Mouse (Mus musculus): ENCODE measurements around the gene Phyhipl. TPM values are rescaled to one million over a fixed set of nuclear protein-coding genes. Genes with fewer than 3 reads are reported as not detected.

Gene Phyhipl
- polyA plus RNA-seq, 2 experiments = 1.4 to 1.5 TPM

DNA sequence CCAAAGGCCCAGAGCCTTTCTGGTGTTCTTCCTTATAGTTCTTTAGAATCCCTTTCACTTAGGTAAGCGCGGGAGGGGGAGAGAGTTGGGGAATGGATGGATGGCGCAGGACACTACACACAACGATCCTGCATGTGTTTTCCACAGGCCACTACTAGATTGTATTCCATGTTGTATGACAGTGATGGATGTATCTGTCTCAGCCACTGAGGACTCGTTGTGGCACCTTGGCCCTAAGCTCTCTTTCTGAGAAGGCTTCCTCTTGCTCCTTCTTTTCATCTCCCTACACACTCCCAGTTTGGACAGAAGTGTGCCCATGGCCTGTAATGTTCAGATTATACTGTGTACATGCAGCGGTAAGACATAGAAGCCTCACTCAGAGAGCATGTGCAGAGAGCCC is 33.6 kb upstream of the Phyhipl start:
- no peak for TF ChIP-seq POLR2A (IDR thresholded peaks at IDR 0.05; ENCODE audit: borderline replicate concordance, extremely low read depth, insufficient read depth, insufficient read length)
- Histone ChIP-seq H3K27ac (replicated peaks; ENCODE audit: low read depth, low read length) (no peak overlapping the region), H3K9ac (ENCODE audit: low read depth, low read length, severe bottlenecking) (no peak overlapping the region), H3K27me3 (ENCODE audit: control insufficient read depth, insufficient read depth, low read length) (no peaks in the 10 kb centered on the region), H3K9me3 (ENCODE audit: control insufficient read depth, low read length) (no peaks in the 10 kb centered on the region), H3K4me1 (ENCODE audit: control insufficient read depth, insufficient read depth, low read length) (0 out of 2 replicates have a peak, but pooled peaks cover 2% of the 10 kb centered on the region), H3K4me3 (replicated peaks; ENCODE audit: low read length) (no peak overlapping the region), H3K4me2 (replicated peaks; ENCODE audit: low read depth, low read length, severe bottlenecking) (no peak overlapping the region), H3K36me3 (ENCODE audit: control insufficient read depth, insufficient read depth, low read length) (no peaks in the 10 kb centered on the region)
- no peak for ATAC-seq (ENCODE audit: low FRiP score, low read depth)
- DNase-seq (ENCODE audit: low spot score) = no peak
- 85% methylated on average over 6 of the region's 6 CpGs for WGBS

DNA sequence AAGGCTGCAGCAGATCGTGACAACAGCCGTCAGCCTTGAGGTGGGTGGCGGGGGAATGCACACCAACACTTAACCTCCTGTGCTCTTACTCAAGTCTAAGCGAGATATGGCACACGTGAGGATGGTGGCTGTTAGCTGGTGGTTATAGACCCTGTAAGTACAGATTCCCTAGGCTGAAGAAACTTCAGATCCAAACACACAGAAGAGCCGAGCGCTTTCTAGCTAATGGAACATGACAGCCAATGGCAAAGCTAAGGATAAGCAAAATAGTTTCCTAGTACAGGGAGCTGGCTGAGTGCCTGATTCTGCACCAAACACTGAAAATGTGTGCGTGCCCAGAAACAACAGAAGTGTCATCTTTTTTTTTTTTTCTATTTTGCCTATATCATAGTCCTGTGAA is 33.1 kb upstream of the Phyhipl start:
- no peak overlapping the region for H3K4me2 ChIP-seq (replicated peaks; ENCODE audit: low read depth, low read length, severe bottlenecking)
- H3K4me3 ChIP-seq (replicated peaks; ENCODE audit: low read length) = no peak overlapping the region
- H3K36me3 ChIP-seq (ENCODE audit: control insufficient read depth, insufficient read depth, low read length) = no peaks in the 10 kb centered on the region
- no peak for ATAC-seq (ENCODE audit: low FRiP score, low read depth)
- no peaks in the 10 kb centered on the region for H3K9me3 ChIP-seq (ENCODE audit: control insufficient read depth, low read length)
- TF ChIP-seq POLR2A (IDR thresholded peaks at IDR 0.05; ENCODE audit: borderline replicate concordance, extremely low read depth, insufficient read depth, insufficient read length) = no peak
- peak; percentile 10 for DNase-seq (ENCODE audit: low spot score)
- H3K27me3 ChIP-seq (ENCODE audit: control insufficient read depth, insufficient read depth, low read length) = no peaks in the 10 kb centered on the region
- no peak overlapping the region for H3K27ac ChIP-seq (replicated peaks; ENCODE audit: low read depth, low read length)
- H3K4me1 ChIP-seq (ENCODE audit: control insufficient read depth, insufficient read depth, low read length) = 0 out of 2 replicates have a peak, but pooled peaks cover 2% of the 10 kb centered on the region
- no peak overlapping the region for H3K9ac ChIP-seq (ENCODE audit: low read depth, low read length, severe bottlenecking)
- 67% methylated on average over 8 of the region's 8 CpGs for WGBS

DNA sequence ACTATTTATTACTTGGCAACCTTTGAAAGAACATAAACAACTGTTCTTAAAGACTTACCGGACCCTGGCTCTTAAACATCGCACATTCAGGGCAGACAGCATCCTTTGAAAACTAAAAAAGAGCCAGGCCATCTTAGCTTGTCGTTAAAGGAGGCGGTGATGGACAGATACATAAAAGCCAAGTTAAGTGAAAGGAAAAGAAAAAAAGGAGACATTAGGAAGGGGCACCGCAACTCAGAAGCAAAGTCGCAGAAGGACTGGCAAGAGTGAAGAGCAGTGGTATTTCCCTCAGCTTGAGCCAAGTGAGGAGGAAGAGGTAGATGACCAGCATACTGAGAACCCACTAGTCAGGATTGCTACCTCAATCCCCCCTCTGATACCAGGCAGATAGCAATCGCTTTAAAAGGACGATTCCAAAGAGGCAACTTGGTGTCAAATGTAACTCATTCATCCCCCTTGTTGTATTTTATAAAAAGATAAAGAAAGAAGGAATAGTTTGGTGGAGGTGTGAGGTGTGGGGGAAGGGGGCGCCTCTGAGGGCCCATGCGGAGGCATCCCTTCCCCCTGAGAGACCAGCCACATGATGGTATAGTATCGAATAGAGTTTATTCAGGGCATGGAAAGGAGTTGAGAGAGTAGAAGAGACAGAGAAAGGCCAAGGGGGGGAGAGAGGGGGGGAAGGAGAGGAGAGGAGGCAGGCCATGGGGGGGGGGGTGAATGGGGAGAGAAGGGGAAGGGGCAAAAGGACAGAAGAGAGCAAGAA is 31.4 kb upstream of the Phyhipl start:
- Histone ChIP-seq H3K27me3 (ENCODE audit: control insufficient read depth, insufficient read depth, low read length) (no peaks in the 10 kb centered on the region), H3K4me1 (ENCODE audit: control insufficient read depth, insufficient read depth, low read length) (0 out of 2 replicates have a peak, but pooled peaks cover 2% of the 10 kb centered on the region), H3K27ac (replicated peaks; ENCODE audit: low read depth, low read length) (no peak overlapping the region), H3K4me3 (replicated peaks; ENCODE audit: low read length) (no peak overlapping the region), H3K9me3 (ENCODE audit: control insufficient read depth, low read length) (no peaks in the 10 kb centered on the region), H3K9ac (ENCODE audit: low read depth, low read length, severe bottlenecking) (no peak overlapping the region), H3K36me3 (ENCODE audit: control insufficient read depth, insufficient read depth, low read length) (no peaks in the 10 kb centered on the region), H3K4me2 (replicated peaks; ENCODE audit: low read depth, low read length, severe bottlenecking) (no peak overlapping the region)
- ATAC-seq (ENCODE audit: low FRiP score, low read depth) (no peak), DNase-seq (ENCODE audit: low spot score) (no peak)
- TF ChIP-seq POLR2A (IDR thresholded peaks at IDR 0.05; ENCODE audit: borderline replicate concordance, extremely low read depth, insufficient read depth, insufficient read length) = no peak
- 42% methylated on average over 11 of the region's 11 CpGs for WGBS

DNA sequence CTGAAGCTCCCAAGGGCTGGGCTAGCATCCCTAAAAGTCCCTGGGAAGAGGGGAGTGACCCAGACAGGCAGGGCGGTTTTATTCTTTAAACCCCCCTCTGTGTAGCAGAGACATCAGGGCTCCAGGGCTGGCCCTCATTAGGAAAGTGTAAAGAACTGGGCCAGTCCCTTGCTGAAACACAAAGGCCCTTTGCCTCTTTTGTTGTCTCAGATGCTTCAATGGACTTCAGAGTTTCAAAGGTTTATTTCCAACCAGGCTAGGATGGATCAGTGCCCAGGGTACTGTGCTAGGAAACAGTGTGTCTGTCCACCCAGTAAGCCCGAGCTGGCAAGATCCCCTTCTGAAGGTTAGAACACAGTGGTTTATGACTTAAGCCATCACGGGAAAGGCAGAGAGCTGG is 30.7 kb upstream of the Phyhipl start:
- WGBS = 11% methylated on average over 3 of the region's 3 CpGs
- TF ChIP-seq POLR2A (IDR thresholded peaks at IDR 0.05; ENCODE audit: borderline replicate concordance, extremely low read depth, insufficient read depth, insufficient read length) = no peak
- no peak overlapping the region for H3K4me2 ChIP-seq (replicated peaks; ENCODE audit: low read depth, low read length, severe bottlenecking)
- H3K4me1 ChIP-seq (ENCODE audit: control insufficient read depth, insufficient read depth, low read length) = 0 out of 2 replicates have a peak, but pooled peaks cover 2% of the 10 kb centered on the region
- H3K36me3 ChIP-seq (ENCODE audit: control insufficient read depth, insufficient read depth, low read length) = no peaks in the 10 kb centered on the region
- no peaks in the 10 kb centered on the region for H3K9me3 ChIP-seq (ENCODE audit: control insufficient read depth, low read length)
- H3K27ac ChIP-seq (replicated peaks; ENCODE audit: low read depth, low read length) = no peak overlapping the region
- DNase-seq (ENCODE audit: low spot score) (no peak), ATAC-seq (ENCODE audit: low FRiP score, low read depth) (no peak)
- H3K27me3 ChIP-seq (ENCODE audit: control insufficient read depth, insufficient read depth, low read length) = no peaks in the 10 kb centered on the region
- no peak overlapping the region for H3K4me3 ChIP-seq (replicated peaks; ENCODE audit: low read length)
- H3K9ac ChIP-seq (ENCODE audit: low read depth, low read length, severe bottlenecking) = no peak overlapping the region

DNA sequence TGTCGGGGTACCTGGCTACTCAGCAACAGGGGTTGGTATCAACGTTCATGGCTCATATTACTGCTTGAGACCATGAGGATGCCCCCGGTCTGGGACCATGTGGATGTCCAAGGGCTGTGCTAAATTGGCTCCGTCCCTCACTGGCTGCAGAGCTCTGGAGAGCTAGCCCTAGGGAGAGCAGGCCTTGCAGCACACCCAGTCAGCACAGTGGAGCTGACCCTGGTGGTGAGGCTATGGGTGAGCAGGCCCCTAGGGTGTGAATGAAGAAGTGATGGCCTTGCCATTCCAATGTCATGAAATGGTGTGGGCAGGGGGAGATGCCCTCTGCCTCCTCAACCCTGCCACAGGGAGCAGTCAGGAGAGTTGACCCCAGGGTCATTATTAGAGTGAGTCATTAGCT is 27.7 kb upstream of the Phyhipl start:
- no peaks in the 10 kb centered on the region for H3K27me3 ChIP-seq (ENCODE audit: control insufficient read depth, insufficient read depth, low read length)
- ATAC-seq (ENCODE audit: low FRiP score, low read depth) (no peak), DNase-seq (ENCODE audit: low spot score) (no peak)
- WGBS = 95% methylated on average over 4 of the region's 4 CpGs
- no peak for TF ChIP-seq POLR2A (IDR thresholded peaks at IDR 0.05; ENCODE audit: borderline replicate concordance, extremely low read depth, insufficient read depth, insufficient read length)
- H3K4me2 ChIP-seq (replicated peaks; ENCODE audit: low read depth, low read length, severe bottlenecking) = no peak overlapping the region
- no peaks in the 10 kb centered on the region for H3K36me3 ChIP-seq (ENCODE audit: control insufficient read depth, insufficient read depth, low read length)
- H3K4me1 ChIP-seq (ENCODE audit: control insufficient read depth, insufficient read depth, low read length) = no peaks in the 10 kb centered on the region
- H3K9me3 ChIP-seq (ENCODE audit: control insufficient read depth, low read length) = no peaks in the 10 kb centered on the region
- no peak overlapping the region for H3K27ac ChIP-seq (replicated peaks; ENCODE audit: low read depth, low read length)
- H3K9ac ChIP-seq (ENCODE audit: low read depth, low read length, severe bottlenecking) = no peak overlapping the region
- no peak overlapping the region for H3K4me3 ChIP-seq (replicated peaks; ENCODE audit: low read length)

Data from limb, embryonic 14.5 days (tissue).